Mouse (Mus musculus): ENCODE measurements around the gene Vps53. TPM values are rescaled to one million over a fixed set of nuclear protein-coding genes. Genes with fewer than 3 reads are reported as not detected.
"Not testable (repeated sequence)": the region's sequence is repeated elsewhere in the genome, so short reads cannot be mapped to it uniquely, and the experiment has no call there.

Vps53 gene
- polyA plus RNA-seq, 1 experiment from 2014 or later = 61.4 TPM

DNA sequence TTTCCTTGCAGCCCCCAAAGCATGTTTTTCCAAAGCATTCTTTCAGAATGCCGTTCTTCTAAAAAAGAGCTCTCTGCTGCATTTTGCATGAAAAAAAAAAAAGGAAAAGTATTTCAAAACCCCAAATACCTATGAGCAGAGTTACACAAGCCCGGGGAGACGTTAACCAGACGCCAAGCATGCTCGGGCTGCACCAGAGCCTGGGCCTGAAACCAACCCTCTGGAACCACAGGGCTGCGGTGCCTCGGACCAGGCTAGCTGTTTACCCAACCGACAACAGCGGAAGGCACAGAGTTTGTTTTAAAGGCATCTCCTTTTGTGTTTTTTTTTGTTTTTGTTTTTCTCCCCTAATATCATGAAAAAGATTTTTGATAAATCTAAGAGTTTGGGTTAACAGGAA, 158.5 kb downstream of the Vps53 start:
- H3K4me2 ChIP-seq (replicated peaks) = no peak overlapping the region
- ATAC-seq = no peak
- no peak overlapping the region for H3K27ac ChIP-seq
- WGBS = 90% methylated on average over 9 of the region's 9 CpGs
- no peaks in the 10 kb centered on the region for H3K9me3 ChIP-seq
- H3K4me1 ChIP-seq (replicated peaks) = 0 out of 2 replicates have a peak, but pooled peaks cover 6% of the 10 kb centered on the region
- no peak overlapping the region for H3K4me3 ChIP-seq (replicated peaks)
- H3K27me3 ChIP-seq = peaks cover under 1% of the 10 kb centered on the region; the same call in 1 of the 2 replicates
- no peaks in the 10 kb centered on the region for H3K36me3 ChIP-seq
- H3K9ac ChIP-seq (replicated peaks) = no peak overlapping the region

DNA sequence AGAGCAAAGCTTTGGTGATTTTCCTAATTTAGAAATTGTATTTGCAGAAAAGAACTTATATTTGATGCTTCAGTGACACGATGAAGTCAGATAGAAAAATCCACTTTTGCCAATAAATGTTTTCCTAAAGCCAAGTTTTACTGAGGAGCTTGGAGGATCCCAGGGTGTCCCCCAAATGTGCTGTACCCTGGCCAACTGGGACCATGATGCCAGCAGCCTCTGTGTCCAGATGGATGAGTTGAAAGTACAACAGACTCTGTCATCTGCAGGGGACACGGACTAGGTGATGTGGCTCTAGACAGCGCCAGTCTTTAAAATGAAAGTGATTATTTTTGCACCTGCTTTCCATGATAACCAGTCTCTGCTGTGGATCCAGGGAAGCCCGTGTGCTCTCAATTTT, 159.6 kb downstream of the Vps53 start:
- ATAC-seq = no peak
- no peak overlapping the region for H3K27ac ChIP-seq
- WGBS = 89% methylated on average over 4 of the region's 4 CpGs

DNA sequence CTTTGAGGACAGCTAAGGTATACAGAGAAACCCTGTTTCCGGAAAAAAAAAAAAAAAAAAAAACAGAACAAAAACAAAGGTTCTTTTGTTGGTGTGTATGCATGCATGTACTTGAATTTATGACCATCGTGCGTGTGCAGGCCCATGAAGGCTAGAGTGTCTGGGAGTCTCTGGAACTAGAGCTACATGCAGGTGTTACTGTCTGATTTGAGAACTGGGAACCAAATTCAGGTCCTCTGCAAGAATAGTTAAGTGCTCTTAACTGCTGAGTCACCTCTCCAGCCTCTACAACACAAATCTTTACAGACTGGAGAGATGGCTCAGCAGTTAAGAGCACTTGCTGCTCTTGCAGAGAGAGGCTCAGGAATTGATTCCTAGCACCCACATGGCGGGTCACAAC, 163.6 kb downstream of the Vps53 start:
- no peaks in the 10 kb centered on the region for H3K27me3 ChIP-seq
- H3K4me3 ChIP-seq (replicated peaks) = no peak overlapping the region
- H3K4me2 ChIP-seq (replicated peaks) = no peak overlapping the region
- H3K9ac ChIP-seq (replicated peaks) = no peak overlapping the region
- ATAC-seq = no peak
- no peaks in the 10 kb centered on the region for H3K9me3 ChIP-seq
- H3K36me3 ChIP-seq = no peaks in the 10 kb centered on the region
- no peak overlapping the region for H3K27ac ChIP-seq
- no peaks in the 10 kb centered on the region for H3K4me1 ChIP-seq (replicated peaks)
- 86% methylated on average over 4 of the region's 4 CpGs for WGBS

More for the DNA sequence above, 159.6 kb downstream of the Vps53 start:
- no peaks in the 10 kb centered on the region for H3K27me3 ChIP-seq
- H3K4me3 ChIP-seq (replicated peaks) = no peak overlapping the region
- no peaks in the 10 kb centered on the region for H3K36me3 ChIP-seq
- no peaks in the 10 kb centered on the region for H3K9me3 ChIP-seq
- H3K4me2 ChIP-seq (replicated peaks) = no peak overlapping the region
- no peaks in the 10 kb centered on the region for H3K4me1 ChIP-seq (replicated peaks)
- H3K9ac ChIP-seq (replicated peaks) = 0 out of 2 replicates have a peak overlapping the region, but pooled peaks have one; percentile 3

DNA sequence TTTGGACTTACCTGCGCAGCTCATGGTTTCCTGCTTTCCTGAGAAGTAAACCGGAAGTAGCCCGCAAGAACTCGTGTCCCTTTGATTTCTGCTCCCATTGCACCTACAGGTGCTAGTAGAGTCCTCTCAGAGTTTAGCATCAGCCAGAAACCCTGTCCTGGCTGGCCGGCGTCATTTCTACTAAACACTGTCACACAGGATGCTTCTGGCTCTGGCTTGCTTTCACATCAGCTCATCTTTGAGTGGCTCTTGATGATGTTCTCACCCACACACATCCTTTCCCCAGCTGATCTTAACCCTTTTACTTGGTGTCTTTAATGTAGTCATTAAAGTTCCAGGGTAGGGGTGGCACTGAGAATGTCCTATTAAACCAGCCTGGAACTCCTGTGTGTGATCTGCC, 164.2 kb downstream of the Vps53 start:
- Histone ChIP-seq H3K9me3 (no peaks in the 10 kb centered on the region), H3K27me3 (no peaks in the 10 kb centered on the region), H3K4me2 (replicated peaks) (no peak overlapping the region), H3K4me1 (replicated peaks) (no peaks in the 10 kb centered on the region), H3K36me3 (no peaks in the 10 kb centered on the region), H3K4me3 (replicated peaks) (no peak overlapping the region), H3K27ac (no peak overlapping the region), H3K9ac (replicated peaks) (no peak overlapping the region)
- 88% methylated on average over 6 of the region's 6 CpGs for WGBS
- no peak for ATAC-seq

DNA sequence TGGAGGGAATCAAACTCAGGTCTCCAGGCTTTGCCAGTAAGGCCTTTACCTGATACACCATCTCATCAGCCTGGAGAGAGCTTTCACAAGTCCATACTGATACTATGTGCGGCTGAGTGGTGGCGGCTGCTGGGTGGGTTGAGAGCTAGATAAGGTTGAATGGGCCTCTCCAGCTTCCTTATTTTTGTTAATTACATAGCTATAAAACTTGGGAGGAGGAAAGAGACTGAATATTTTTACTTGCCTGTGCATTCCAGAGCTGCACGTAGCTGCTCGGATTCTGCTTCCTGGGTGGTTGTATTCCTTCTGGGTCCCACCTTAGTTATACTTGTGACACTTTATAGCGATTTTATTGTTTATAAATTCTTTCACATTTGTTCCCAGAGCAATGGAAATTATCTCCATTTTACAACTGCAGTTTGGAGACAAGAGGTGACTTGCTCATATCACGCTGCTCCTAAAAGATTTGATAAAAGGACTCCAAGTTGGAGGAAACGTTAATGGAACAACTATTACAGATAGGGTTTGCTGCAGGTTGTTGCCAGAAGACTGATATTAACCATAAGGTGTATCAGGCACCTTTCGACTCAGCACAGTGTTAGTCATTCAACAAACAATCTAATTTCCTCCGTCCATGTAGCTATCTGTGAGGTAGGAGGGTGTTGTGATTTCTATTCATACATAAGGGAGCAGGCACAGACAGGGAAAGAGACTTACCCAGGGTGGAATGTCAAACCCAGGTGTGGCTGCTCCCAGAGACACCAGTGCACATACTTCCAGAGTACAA, 168.4 kb downstream of the Vps53 start:
- H3K9ac ChIP-seq (replicated peaks) = no peak overlapping the region
- H3K4me3 ChIP-seq (replicated peaks) = no peak overlapping the region
- H3K4me1 ChIP-seq (replicated peaks) = no peaks in the 10 kb centered on the region
- ATAC-seq = no peak
- H3K27ac ChIP-seq = no peak overlapping the region
- no peaks in the 10 kb centered on the region for H3K9me3 ChIP-seq
- no peaks in the 10 kb centered on the region for H3K27me3 ChIP-seq
- WGBS = 89% methylated on average over 9 of the region's 9 CpGs
- H3K36me3 ChIP-seq = no peaks in the 10 kb centered on the region
- no peak overlapping the region for H3K4me2 ChIP-seq (replicated peaks)

DNA sequence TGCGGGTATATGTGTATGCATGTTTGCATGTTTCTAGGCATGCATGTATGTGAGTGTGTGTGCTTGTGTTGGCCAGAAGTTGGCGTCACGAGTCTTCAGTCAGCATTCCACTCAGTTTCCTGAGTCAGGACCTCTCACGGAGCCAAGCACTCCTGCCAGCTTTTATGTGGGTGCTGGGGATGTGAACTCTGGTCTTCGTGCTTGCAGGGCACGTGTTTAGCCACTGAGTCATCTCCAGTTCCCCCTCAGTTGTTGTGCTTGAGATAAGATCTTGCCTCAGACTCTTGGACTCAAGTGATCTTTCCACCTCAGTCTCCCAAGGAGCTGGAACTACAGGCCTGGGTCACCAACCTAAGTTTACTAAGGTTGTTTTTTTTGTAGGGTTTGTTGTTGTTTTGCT, 170.3 kb downstream of the Vps53 start:
- Histone ChIP-seq H3K4me1 (replicated peaks) (no peaks in the 10 kb centered on the region), H3K4me3 (replicated peaks) (no peak overlapping the region), H3K36me3 (no peaks in the 10 kb centered on the region), H3K27me3 (no peaks in the 10 kb centered on the region), H3K4me2 (replicated peaks) (no peak overlapping the region), H3K9ac (replicated peaks) (no peak overlapping the region), H3K27ac (no peak overlapping the region), H3K9me3 (no peaks in the 10 kb centered on the region)
- 89% methylated on average over 6 of the region's 6 CpGs for WGBS
- no peak for ATAC-seq

DNA sequence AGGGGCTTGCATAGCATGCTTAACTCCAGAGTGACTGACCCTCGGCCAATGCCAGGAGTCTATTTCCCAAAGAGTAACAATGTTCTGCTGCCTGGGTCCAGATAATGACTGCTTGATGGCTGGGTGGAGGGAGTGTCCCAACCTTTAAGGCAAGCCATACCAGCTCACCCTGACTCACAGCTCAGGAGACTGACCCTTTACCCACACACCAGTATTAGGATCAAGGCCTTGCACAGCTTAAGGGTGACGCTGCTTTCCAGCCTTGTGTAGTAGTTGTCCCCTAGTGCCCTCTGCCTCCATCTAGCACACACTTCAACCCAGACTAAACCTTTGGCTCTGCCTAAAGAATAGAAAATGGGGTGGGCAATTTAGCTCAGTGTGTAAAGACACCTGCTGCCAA, 171.3 kb downstream of the Vps53 start:
- ATAC-seq = no peak
- H3K36me3 ChIP-seq = no peaks in the 10 kb centered on the region
- H3K27ac ChIP-seq = no peak overlapping the region
- no peaks in the 10 kb centered on the region for H3K27me3 ChIP-seq
- no peaks in the 10 kb centered on the region for H3K4me1 ChIP-seq (replicated peaks)
- H3K9ac ChIP-seq (replicated peaks) = no peak overlapping the region
- whole genome bisulfite sequencing = 78% methylated on average over 2 of the region's 2 CpGs
- no peak overlapping the region for H3K4me2 ChIP-seq (replicated peaks)
- no peak overlapping the region for H3K4me3 ChIP-seq (replicated peaks)
- no peaks in the 10 kb centered on the region for H3K9me3 ChIP-seq

DNA sequence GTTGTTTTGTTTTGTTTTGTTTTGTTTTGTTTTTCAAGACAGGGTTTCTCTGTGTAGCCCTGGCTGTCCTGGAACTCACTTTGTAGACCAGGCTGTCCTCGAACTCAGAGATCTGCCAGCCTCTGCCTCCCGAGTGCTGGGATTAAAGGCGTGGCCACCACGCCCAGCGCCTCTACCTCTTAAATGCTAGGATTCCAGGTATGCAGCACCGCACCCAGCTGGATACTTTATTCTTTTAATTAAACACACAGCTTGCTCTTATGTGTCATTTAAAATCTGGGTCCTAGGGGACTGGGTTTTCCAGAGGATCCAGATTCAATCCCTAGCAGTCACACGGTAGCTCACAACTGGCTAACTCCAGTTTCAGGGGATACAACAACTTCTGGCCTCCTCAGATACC, 175.2 kb downstream of the Vps53 start:
- not testable (repeated sequence) for H3K4me2 ChIP-seq (replicated peaks)
- WGBS = 97% methylated on average over 7 of the region's 7 CpGs

DNA sequence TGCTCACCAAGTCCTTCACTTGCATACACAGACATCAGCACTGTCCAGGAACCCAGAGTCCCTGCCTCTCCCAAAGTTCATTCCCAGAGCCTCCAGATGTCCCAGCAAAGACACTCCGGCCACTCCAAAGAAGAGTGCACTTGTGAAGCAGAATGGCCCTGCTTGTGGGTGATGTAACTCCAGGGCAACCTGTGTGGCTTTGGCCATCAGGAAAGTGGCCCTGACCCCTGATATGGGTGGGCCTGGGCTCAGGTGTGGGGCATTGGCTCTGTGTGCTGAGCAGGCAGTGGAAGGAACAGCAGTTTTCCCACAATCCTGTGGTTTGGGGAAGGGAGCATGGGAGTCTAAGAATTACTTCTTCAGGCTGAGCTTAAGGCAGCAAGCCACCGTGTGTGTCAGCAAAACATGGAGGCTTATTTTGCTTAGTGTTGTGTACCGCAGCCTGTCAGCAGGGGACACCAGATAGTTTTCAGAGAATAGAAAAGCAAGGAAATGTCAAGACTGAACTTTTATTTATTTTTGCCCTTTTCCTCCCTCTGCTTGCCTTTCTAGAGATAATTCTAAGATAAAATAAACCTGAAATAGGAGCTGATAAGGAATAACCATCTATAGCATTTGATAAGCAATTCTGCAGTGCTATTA, 178.1 kb downstream of the Vps53 start:
- Histone ChIP-seq H3K36me3 (no peaks in the 10 kb centered on the region), H3K4me3 (replicated peaks) (no peak overlapping the region), H3K9ac (replicated peaks) (no peak overlapping the region), H3K27me3 (peaks cover 20% of the 10 kb centered on the region), H3K27ac (no peak overlapping the region), H3K4me2 (replicated peaks) (no peak overlapping the region), H3K4me1 (replicated peaks) (peaks cover 8% of the 10 kb centered on the region), H3K9me3 (no peaks in the 10 kb centered on the region)
- WGBS = 59% methylated on average over 3 of the region's 3 CpGs
- ATAC-seq = no peak

More for the DNA sequence above, 175.2 kb downstream of the Vps53 start:
- H3K27ac ChIP-seq; H3K4me1 ChIP-seq (replicated peaks); H3K36me3 ChIP-seq; ATAC-seq; H3K9me3 ChIP-seq; H3K9ac ChIP-seq (replicated peaks); H3K4me3 ChIP-seq (replicated peaks): not testable (repeated sequence)
- peaks cover 17% of the 10 kb centered on the region for H3K27me3 ChIP-seq

DNA sequence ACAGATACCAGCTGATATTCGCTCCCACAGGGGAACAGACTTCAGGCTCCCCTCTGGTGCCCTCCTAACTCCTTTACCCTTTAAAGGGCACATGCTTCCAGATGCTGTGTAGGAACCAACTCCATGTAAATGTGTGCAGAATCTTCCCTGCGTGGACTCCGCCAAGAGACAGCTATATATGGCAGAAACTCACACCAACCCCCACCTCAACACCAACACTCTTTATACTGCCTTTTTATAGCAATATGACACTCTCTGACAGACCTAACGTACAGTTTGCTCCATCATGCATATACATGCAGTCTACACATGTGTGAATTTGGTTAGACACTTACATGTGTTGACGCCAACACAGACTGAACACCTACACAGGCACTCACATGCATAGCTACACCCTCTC, 178.7 kb downstream of the Vps53 start:
- no peak overlapping the region for H3K4me3 ChIP-seq (replicated peaks)
- H3K9ac ChIP-seq (replicated peaks) = no peak overlapping the region
- peaks cover 20% of the 10 kb centered on the region for H3K27me3 ChIP-seq
- H3K4me2 ChIP-seq (replicated peaks) = no peak overlapping the region
- 88% methylated on average over 5 of the region's 5 CpGs for WGBS
- ATAC-seq = no peak
- no peak overlapping the region for H3K27ac ChIP-seq
- H3K9me3 ChIP-seq = no peaks in the 10 kb centered on the region
- H3K36me3 ChIP-seq = no peaks in the 10 kb centered on the region
- H3K4me1 ChIP-seq (replicated peaks) = peaks cover 8% of the 10 kb centered on the region

DNA sequence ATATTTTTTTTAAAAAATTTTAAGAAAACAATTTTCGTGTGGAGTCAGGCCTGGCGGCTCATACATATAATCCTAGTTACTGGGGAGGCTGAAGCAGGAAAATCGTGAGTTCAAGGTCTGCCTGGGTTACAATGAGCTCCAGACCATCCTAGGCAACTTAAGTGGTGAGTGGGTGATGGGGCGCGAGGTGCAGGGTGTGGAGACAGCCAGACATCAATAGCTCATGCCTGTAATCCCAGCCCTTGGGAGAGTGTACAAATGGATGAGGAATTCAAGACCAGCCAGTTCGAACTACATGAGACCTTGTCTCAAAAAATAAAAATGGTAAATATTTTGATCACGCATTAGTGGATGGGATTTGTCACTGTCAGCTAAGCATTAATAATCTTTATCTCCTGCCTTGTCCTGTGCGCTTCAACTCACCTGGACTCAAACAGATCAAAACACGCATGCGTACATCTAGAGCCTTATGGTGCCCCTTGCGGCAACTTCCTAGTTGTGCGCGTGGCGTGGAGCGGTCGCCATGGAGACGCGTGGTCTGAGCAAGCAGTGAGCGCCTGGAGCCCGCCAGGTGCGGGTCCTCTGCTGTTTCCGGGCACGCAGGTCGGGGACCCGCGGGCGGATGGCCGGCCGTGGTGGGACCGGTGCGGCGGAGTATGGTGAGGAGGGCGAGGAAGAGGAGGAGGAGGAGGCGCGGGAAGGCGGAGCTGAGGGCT, 179.8 kb downstream of the Vps53 start, which contains the start of gene 1700016K19Rik:
Gene 1700016K19Rik (plus strand): TSS at position 473 of the 716 bp plus-strand sequence.
- peaks cover 20% of the 10 kb centered on the region for H3K27me3 ChIP-seq
- H3K36me3 ChIP-seq = no peaks in the 10 kb centered on the region
- peak; percentile 91 for ATAC-seq
- no peaks in the 10 kb centered on the region for H3K9me3 ChIP-seq
- H3K4me3 ChIP-seq (replicated peaks) = peak within 1 kb of the TSS; percentile 57
- H3K9ac ChIP-seq (replicated peaks) = peak within 1 kb of the TSS; percentile 61
- no peak within 1 kb of the TSS for H3K27ac ChIP-seq
- peaks cover 8% of the 10 kb centered on the region for H3K4me1 ChIP-seq (replicated peaks)
- peak within 1 kb of the TSS; percentile 86 for H3K4me2 ChIP-seq (replicated peaks)
- WGBS = 11% methylated on average over 35 of the region's 36 CpGs
